In genomic region chr11:60115024-60115538, GRCm38 (mm10) we compare ENCODE assay signal across 8 mouse cellular contexts. TPM values are rescaled to one million over a fixed set of nuclear protein-coding genes. Genes with fewer than 3 reads are reported as not detected.
DNase-seq lines count a peak whose midpoint lies in the region; ATAC-seq and TF ChIP-seq lines count a peak whose summit lies in the region.

No protein-coding gene starts in this region.

- H3K4me2 ChIP-seq in forebrain, embryonic 16.5 days (ENCODE audit: low read length): peak overlapping the region; percentile 58
- H3K4me2 ChIP-seq in lung, embryonic 16.5 days (ENCODE audit: low read depth, low read length): peak overlapping the region; percentile 87

- WGBS in cerebellum, adult 2 months: under 1% methylated on average over 39 of the region's 43 CpGs
- WGBS in forebrain, embryonic 16.5 days: 0% methylated on average over 40 of the region's 43 CpGs
- WGBS in lung, embryonic 16.5 days: 0% methylated on average over 30 of the region's 43 CpGs

- peak overlapping the region; percentile 59 for H3K4me3 ChIP-seq in cerebellum, adult 2 months (replicated peaks; ENCODE audit: insufficient read depth, low read depth, low read length)
- H3K4me3 ChIP-seq in forebrain, embryonic 16.5 days (replicated peaks; ENCODE audit: low read length): peak overlapping the region; percentile 53
- H3K4me3 ChIP-seq in lung, embryonic 16.5 days (ENCODE audit: low read length): peak overlapping the region; percentile 59

- peak overlapping the region; percentile 81 for H3K27ac ChIP-seq in cerebellum, adult 2 months (ENCODE audit: insufficient read depth, low read length)
- peak overlapping the region; percentile 57 for H3K27ac ChIP-seq in forebrain, embryonic 16.5 days (ENCODE audit: low read length)
- peak overlapping the region; percentile 99 for H3K27ac ChIP-seq in lung, embryonic 16.5 days (ENCODE audit: low read length)

- intact Hi-C loops in heart, postnatal 36 days (cut with DNase I): no loop called here

- no peaks in the 10 kb centered on the region for H3K36me3 ChIP-seq in forebrain, embryonic 16.5 days (ENCODE audit: control insufficient read depth, insufficient read depth)
- no peaks in the 10 kb centered on the region for H3K36me3 ChIP-seq in lung, embryonic 16.5 days (ENCODE audit: control insufficient read depth, insufficient read depth, low read length)

- H3K9ac ChIP-seq in forebrain, embryonic 16.5 days (replicated peaks; ENCODE audit: low read depth, low read length): peak overlapping the region; percentile 48
- peak overlapping the region; percentile 71 for H3K9ac ChIP-seq in lung, embryonic 16.5 days (ENCODE audit: low read length)

- no peaks in the 10 kb centered on the region for H3K9me3 ChIP-seq in forebrain, embryonic 16.5 days (ENCODE audit: control insufficient read depth, low read length)
- no peaks in the 10 kb centered on the region for H3K9me3 ChIP-seq in lung, embryonic 16.5 days (ENCODE audit: control insufficient read depth, low read length)

- peaks cover 16% of the 10 kb centered on the region; the same call in 1 of the 2 replicates for H3K4me1 ChIP-seq in cerebellum, adult 2 months (ENCODE audit: control insufficient read depth, insufficient read depth, low read length)
- H3K4me1 ChIP-seq in forebrain, embryonic 16.5 days (replicated peaks; ENCODE audit: control insufficient read depth, insufficient read depth, low read length): peaks cover 34% of the 10 kb centered on the region
- H3K4me1 ChIP-seq in lung, embryonic 16.5 days (replicated peaks; ENCODE audit: control insufficient read depth, insufficient read depth, low read length): peaks cover 57% of the 10 kb centered on the region

- peak; percentile 66 for DNase-seq in MEL-GATA-1-ER (ENCODE audit: extremely low read depth, low read depth)
- DNase-seq in cerebellum, adult 2 months: peak; percentile 88 to 92
- DNase-seq in heart, postnatal 36 days: peak; percentile 90 to 92
- peak; percentile 96 for DNase-seq in layer of hippocampus, adult 9-11 months
- DNase-seq in ovary, adult 18-20 months (ENCODE audit: low spot score): peak; percentile 96
- DNase-seq in thymus, postnatal 0 days (ENCODE audit: low spot score): peak; percentile 97

- peak; percentile 42; the same call in 1 of the 2 replicates for TF ChIP-seq POLR2A in cerebellum, adult 2 months (IDR thresholded peaks at IDR 0.05; ENCODE audit: borderline replicate concordance, insufficient read depth, low read length)

- H3K27me3 ChIP-seq in cerebellum, adult 2 months (ENCODE audit: control insufficient read depth, insufficient read depth, low read length): no peaks in the 10 kb centered on the region
- no peaks in the 10 kb centered on the region for H3K27me3 ChIP-seq in forebrain, embryonic 16.5 days (replicated peaks; ENCODE audit: control insufficient read depth, insufficient read depth, low read length)
- no peaks in the 10 kb centered on the region for H3K27me3 ChIP-seq in lung, embryonic 16.5 days (ENCODE audit: control insufficient read depth, insufficient read depth, low read depth, low read length)

- TF ChIP-seq CTCF in cerebellum, adult 2 months (IDR thresholded peaks at IDR 0.05; ENCODE audit: borderline replicate concordance, insufficient read depth, low read depth, low read length): no peak

- peak; percentile 97 for ATAC-seq in forebrain, embryonic 16.5 days
- ATAC-seq in lung, embryonic 16.5 days (ENCODE audit: low read depth): peak; percentile 96

RNA-seq across cellular contexts. Expression of gene Rai1, which starts 10.3 kb away (rescaled TPM):
- polyA plus RNA-seq in cerebellum, adult 2 months (2012; rRNA removed): 39.3 and 42.5 TPM in 2 replicates
- polyA plus RNA-seq in forebrain, embryonic 16.5 days (2015; fragmentation: Nextera tagmentation; extraction: Ambion mirVana): 30.2 and 30.3 TPM in 2 replicates
- total RNA-seq in heart, postnatal 36 days (2021): 10 to 100 TPM; 24.2 to 24.5 TPM
- polyA plus RNA-seq in lung, embryonic 16.5 days (2015; fragmentation: Nextera tagmentation; extraction: Ambion mirVana): 22.9 and 23.9 TPM in 2 replicates
- 29.0 and 37.0 TPM in 2 replicates for polyA plus RNA-seq in thymus, postnatal 0 days (2015; fragmentation: Nextera tagmentation; extraction: Ambion mirVana)

Comparison
In these comparisons a context has a peak if more than half of its experiments do, and no peak if none do; other contexts are left out.
1. Peak in every context shown above with its lines: DNase-seq, ATAC-seq, H3K4me3 ChIP-seq and H3K27ac ChIP-seq.